Mouse (Mus musculus) macrophage (primary cell): ENCODE measurements around the gene Cacng4. TPM values are rescaled to one million over a fixed set of nuclear protein-coding genes. Genes with fewer than 3 reads are reported as not detected.

Source experiments
- H3K27ac ChIP-seq: fragments of 350-480 bp; formaldehyde crosslinking; 2 replicates; pipeline ENCODE4 v1.9.0; 2021
- H3K36me3 ChIP-seq: fragments of 350-480 bp; formaldehyde crosslinking; 2 replicates; pipeline ENCODE4 v1.9.0; 2021; ENCODE audit errors: inconsistent target
- H3K4me3 ChIP-seq: fragments of 350-480 bp; formaldehyde crosslinking; 2 replicates; pipeline ENCODE4 v1.9.0; 2021; ENCODE audit errors: inconsistent target
- H3K79me2 ChIP-seq: fragments of 350-480 bp; formaldehyde crosslinking; 2 replicates; pipeline ENCODE4 v1.9.0; 2021; ENCODE audit errors: inconsistent target
- WGBS: methylation state at CpG from one replicate; pipeline ENCODE4 v1.1.7; 2026; ENCODE audit warnings: inconsistent platforms; ENCODE audit not compliant: missing documents; 5-methylcytosine and 5-hydroxymethylcytosine counted together
- polyA plus RNA-seq: library from polyadenylated mRNA; stranded (reverse); fragments of 250-400 nt; gene quantifications from 3 replicates; pipeline ENCODE4 v1.2.4, GENCODE M21; 2018; ENCODE audit warnings: inconsistent platforms

The Cacng4 gene
- polyA plus RNA-seq, 1 experiment from 2014 or later, result not detected

DNA sequence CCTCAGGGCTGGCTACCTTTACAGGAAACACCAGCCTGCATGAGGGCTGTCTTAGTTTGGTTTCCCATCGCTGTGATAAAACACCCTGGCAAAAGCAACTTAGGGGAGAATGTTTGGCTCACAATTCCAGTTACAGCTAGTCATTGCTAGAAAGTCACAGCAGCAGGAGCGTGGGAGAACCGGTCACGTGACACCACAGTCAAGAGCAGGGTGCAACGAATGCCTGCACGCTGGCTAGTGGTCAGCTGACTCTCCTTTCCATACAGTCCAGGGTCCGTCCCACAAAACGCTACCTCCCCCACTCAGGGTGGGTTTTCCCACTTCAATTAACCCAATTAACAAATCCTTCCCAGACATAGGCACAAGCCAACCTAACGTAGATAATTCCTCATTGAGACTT, 34.8 kb downstream of the Cacng4 start:
- WGBS, result 92% methylated on average over 9 of the region's 9 CpGs

GRCm38 (mm10) chr11:107749114-107749513, 45.2 kb downstream of the Cacng4 start:
- H3K36me3 ChIP-seq, result no peaks in the 10 kb centered on the region
- H3K4me3 ChIP-seq, result no peak overlapping the region
- H3K79me2 ChIP-seq, result no peaks in the 10 kb centered on the region
- 94% methylated on average over 5 of the region's 5 CpGs for WGBS
- H3K27ac ChIP-seq, result no peak overlapping the region

More for the DNA sequence above, 34.8 kb downstream of the Cacng4 start:
- Histone ChIP-seq H3K4me3 (no peak overlapping the region), H3K79me2 (no peaks in the 10 kb centered on the region), H3K27ac (no peak overlapping the region), H3K36me3 (no peaks in the 10 kb centered on the region)

DNA sequence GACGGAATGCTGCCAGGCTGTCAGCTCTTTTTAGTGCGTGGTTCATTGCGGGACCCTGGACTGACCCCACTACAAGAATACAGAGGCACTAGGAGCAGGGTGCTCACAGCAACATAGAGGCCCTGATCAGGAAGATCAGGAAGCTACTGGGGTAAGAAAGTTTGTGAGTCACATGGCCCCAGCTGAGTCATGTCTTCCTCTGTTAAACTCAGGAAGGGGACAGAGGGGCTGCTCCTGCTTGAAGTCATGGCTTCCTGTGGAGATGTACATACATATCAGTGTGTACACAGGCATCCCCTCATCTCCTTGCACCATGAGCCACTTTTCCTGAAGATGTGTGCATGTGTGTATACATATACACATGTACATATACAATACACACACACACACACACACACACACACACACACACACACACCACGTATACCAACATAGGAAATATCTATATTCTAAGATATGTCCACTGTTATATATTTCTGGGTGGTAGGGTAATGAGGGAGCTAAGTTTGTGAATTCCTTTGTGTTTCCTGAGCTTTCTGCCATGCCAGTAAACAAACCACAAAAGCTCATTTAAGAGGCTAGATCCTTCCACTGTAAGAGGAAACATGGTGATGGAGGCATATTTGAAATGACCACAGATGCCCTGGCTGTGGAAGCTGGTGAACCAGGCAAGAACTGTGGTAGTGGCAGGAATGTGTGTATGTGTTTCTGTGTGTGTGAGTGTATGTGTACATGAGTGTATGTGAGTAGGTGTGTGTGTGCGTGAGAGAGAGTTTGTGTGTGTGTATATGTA, 45.9 kb downstream of the Cacng4 start:
- Histone ChIP-seq H3K36me3 (no peaks in the 10 kb centered on the region), H3K27ac (no peak overlapping the region), H3K79me2 (no peaks in the 10 kb centered on the region), H3K4me3 (no peak overlapping the region)
- WGBS, result 92% methylated on average over 4 of the region's 5 CpGs

DNA sequence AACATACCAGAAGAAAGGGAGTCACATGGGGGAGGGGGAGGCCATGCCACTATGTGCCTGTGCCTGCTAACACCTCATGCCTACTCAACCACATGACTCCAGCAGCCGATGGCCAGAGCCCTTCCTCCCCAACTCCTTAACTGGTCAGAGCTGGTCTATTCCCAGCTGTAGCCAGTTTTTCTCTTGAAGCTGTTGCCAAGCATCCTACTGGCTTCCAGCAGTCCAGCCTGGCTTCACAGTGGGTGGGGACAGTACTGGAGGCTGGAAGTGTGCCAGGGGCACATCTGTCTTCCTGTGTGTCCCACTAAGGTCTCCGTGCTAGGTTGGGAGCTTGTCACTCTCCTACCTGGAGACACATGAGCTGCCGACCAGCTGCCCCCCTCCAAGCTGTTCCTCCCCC, 51.3 kb downstream of the Cacng4 start:
- no peaks in the 10 kb centered on the region for H3K79me2 ChIP-seq
- H3K4me3 ChIP-seq, result no peak overlapping the region
- H3K36me3 ChIP-seq, result no peaks in the 10 kb centered on the region
- WGBS, result 90% methylated on average over 3 of the region's 3 CpGs
- no peak overlapping the region for H3K27ac ChIP-seq

GRCm38 (mm10) chr11:107738418-107739099, 55.8 kb downstream of the Cacng4 start:
- WGBS, result 77% methylated on average over 20 of the region's 20 CpGs
- no peak overlapping the region for H3K4me3 ChIP-seq
- no peaks in the 10 kb centered on the region for H3K36me3 ChIP-seq
- H3K79me2 ChIP-seq, result no peaks in the 10 kb centered on the region
- H3K27ac ChIP-seq, result no peak overlapping the region

DNA sequence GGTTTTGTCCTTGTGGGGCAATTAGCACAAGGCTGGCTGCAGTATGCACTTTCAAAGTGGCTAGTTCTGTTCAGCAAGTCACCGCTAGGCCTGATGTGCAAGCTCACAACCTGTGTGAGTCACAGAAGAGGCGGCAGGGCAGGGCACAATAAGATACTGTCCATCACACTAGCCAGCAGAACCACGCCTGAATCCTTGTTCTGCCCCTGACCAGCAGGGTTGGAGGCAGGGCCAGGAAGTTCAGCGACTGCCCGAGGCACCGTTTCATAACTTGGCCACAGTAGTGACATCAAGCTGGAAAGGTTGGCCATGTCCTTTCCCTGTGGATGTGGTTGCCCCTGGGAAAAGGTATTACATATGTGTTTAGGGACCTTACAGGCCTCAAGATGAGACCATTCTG, 56.5 kb downstream of the Cacng4 start:
- H3K79me2 ChIP-seq, result no peaks in the 10 kb centered on the region

GRCm38 (mm10) chr11:107734133-107734532, 60.2 kb downstream of the Cacng4 start:
- Histone ChIP-seq H3K36me3 (no peaks in the 10 kb centered on the region), H3K4me3 (no peak overlapping the region), H3K79me2 (no peaks in the 10 kb centered on the region), H3K27ac (no peak overlapping the region)
- 51% methylated on average over 7 of the region's 7 CpGs for WGBS

More for the DNA sequence above, 56.5 kb downstream of the Cacng4 start:
- Histone ChIP-seq H3K27ac (no peak overlapping the region), H3K4me3 (no peak overlapping the region), H3K36me3 (no peaks in the 10 kb centered on the region)
- WGBS, result 87% methylated on average over 6 of the region's 6 CpGs

DNA sequence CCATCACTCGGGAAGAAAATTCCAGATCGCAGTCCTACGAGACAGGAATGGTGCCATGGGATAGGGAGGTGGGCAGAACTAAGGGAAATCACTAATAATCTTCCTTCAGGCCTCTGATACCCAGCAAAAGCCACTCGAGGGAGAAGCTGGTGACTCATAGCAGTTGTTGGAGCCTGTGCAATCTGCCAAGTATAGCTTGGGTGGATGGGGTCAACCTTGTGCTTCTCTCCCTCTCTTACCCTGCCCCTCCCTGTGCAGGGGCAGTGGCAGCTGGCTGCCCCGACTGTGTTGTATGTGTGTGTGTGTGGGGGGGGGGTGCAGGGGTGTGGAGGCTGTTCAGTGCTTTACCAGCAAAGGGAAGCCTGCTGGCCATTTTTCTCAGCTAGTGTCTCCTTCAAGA, 62.9 kb downstream of the Cacng4 start:
- Histone ChIP-seq H3K79me2 (no peaks in the 10 kb centered on the region), H3K36me3 (no peaks in the 10 kb centered on the region), H3K27ac (no peak overlapping the region), H3K4me3 (no peak overlapping the region)
- 79% methylated on average over 5 of the region's 5 CpGs for WGBS

DNA sequence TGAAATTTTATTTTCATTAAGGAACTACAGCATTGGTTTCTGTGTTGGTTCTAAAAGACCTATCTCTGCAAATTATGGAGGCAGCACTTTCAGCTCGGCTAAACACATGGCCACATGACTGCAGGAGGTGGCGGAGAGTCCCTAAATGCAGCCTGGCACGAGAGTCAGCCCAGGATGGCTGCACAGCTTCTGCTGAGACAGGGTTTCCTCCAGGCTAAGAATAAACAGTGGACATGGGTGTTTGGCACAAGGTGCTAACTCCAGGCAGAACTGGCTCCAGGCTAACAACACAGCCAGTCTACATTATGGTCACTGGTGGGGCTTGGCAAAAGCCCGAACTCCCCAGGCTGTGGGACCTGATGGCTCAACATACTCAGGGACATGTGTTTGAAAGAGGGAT, 63.4 kb downstream of the Cacng4 start:
- H3K4me3 ChIP-seq, result no peak overlapping the region
- 84% methylated on average over 4 of the region's 4 CpGs for whole genome bisulfite sequencing
- H3K27ac ChIP-seq, result no peak overlapping the region
- no peaks in the 10 kb centered on the region for H3K79me2 ChIP-seq
- H3K36me3 ChIP-seq, result no peaks in the 10 kb centered on the region

GRCm38 (mm10) chr11:107729141-107729540, 65.2 kb downstream of the Cacng4 start:
- no peaks in the 10 kb centered on the region for H3K79me2 ChIP-seq
- no peak overlapping the region for H3K27ac ChIP-seq
- H3K4me3 ChIP-seq, result no peak overlapping the region
- 74% methylated on average over 7 of the region's 7 CpGs for WGBS
- H3K36me3 ChIP-seq, result no peaks in the 10 kb centered on the region

DNA sequence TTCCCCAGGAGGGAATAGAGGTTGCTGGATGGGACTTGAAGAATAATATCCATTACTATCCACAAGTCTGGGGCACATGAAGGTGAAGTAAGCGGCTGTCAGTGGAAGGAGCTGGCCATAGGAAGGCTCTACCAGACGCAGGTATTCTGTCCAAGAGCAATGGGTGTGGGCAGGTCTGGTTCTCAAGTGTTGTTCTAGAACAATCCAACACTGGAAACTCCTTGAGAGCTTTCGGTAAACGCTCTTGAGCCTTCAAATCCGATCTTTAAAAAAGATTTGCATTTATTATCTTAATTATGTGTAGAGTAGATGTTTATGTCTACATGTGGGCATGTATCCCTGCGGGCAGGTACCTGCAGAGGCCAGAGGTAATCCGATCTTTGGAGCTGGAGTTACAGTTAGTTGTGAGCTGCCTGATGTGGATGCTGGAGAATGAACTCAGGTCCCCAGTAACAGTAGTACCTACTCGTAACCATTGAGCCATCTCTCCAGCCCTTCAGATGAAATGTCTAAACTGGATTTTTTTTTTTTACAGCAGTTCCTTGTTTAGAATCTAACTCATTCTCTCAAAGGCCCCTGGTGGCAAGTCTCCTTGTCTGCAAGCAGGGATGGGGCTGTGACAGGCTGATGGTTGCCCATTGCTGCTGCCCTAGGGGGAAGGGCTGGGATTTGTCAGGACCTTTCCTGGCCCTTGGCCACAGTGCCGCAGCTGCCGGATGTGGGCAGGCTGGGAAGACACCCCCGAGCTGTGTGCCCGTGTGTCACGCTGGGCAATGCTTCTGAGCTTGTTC, 66.1 kb downstream of the Cacng4 start:
- Histone ChIP-seq H3K79me2 (no peaks in the 10 kb centered on the region), H3K4me3 (no peak overlapping the region), H3K36me3 (no peaks in the 10 kb centered on the region), H3K27ac (no peak overlapping the region)
- 87% methylated on average over 13 of the region's 13 CpGs for WGBS

GRCm38 (mm10) chr11:107724603-107725002, 69.8 kb downstream of the Cacng4 start:
- H3K4me3 ChIP-seq, result no peak overlapping the region
- H3K27ac ChIP-seq, result no peak overlapping the region
- 66% methylated on average over 8 of the region's 8 CpGs for WGBS
- no peaks in the 10 kb centered on the region for H3K36me3 ChIP-seq
- H3K79me2 ChIP-seq, result no peaks in the 10 kb centered on the region

GRCm38 (mm10) chr11:107721057-107721456, 73.3 kb downstream of the Cacng4 start:
- 88% methylated on average over 7 of the region's 7 CpGs for WGBS
- Histone ChIP-seq H3K36me3 (no peaks in the 10 kb centered on the region), H3K4me3 (no peak overlapping the region), H3K79me2 (no peaks in the 10 kb centered on the region), H3K27ac (no peak overlapping the region)

DNA sequence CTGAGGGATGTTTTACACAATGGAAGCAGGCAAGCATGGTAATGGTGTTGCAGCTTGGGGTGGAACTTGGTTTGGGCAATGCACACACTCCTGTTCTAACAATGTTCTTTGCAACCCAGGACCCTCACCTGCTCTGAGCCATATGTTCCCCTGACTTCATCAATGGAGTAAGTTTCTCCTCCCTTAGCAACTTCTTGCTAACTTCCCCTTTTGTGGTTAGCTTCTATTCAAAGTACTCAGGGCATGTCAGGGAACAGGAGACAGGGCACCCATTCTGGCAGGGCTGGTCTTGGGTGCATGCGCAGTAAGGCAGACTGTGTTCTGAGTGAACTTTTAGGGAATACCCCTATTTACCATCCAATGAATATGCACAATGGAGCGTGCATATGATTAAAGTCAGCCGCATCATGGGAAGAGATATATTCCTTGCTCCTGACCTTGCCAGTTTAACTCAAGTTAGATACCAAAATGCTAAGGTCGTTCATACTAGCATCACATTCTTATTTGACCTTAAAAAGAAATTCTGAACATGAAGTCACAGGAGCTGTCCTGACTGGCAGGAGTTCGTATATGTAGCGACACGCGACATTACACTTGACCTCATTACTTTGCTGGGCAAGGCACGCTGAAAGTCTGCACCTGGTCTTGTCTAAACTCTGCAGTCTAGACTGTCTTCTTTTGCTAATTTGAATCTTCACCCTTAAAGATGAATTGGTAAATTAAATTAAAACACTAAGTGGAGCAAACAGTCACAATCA, 73.9 kb downstream of the Cacng4 start:
- 67% methylated on average over 9 of the region's 9 CpGs for WGBS
- Histone ChIP-seq H3K4me3 (no peak overlapping the region), H3K36me3 (no peaks in the 10 kb centered on the region), H3K79me2 (no peaks in the 10 kb centered on the region), H3K27ac (no peak overlapping the region)
